Mouse (Mus musculus) megakaryocyte, embryonic 14.5 days (primary cell): ENCODE data around the gene Pgm1. TPM values are rescaled to one million over a fixed set of nuclear protein-coding genes. Genes with fewer than 3 reads are reported as not detected.

Experiments
- H3K27me3 ChIP-seq: replicated peaks from 2 replicates; pipeline ENCODE3; 2012; ENCODE audit warnings: inconsistent platforms
- H3K36me3 ChIP-seq: replicated peaks from 2 replicates; pipeline ENCODE3; 2012; ENCODE audit warnings: low read length, inconsistent platforms, mixed read lengths
- H3K4me1 ChIP-seq: 2 replicates; pipeline ENCODE4 v1.6.1; 2012; ENCODE audit warnings: inconsistent platforms
- H3K4me3 ChIP-seq: replicated peaks from 2 replicates; pipeline ENCODE3; 2012; ENCODE audit warnings: moderate library complexity, mild to moderate bottlenecking, inconsistent platforms
- H3K9me3 ChIP-seq: 2 replicates; pipeline ENCODE4 v1.6.1; 2012; ENCODE audit warnings: inconsistent platforms
- FLI1 ChIP-seq: IDR thresholded peaks from 2 replicates; pipeline ENCODE4 v1.6.1; 2012; ENCODE audit warnings: low read length, inconsistent platforms, mixed read lengths
- GATA1 ChIP-seq: IDR thresholded peaks from 3 replicates; pipeline ENCODE4 v1.6.1; 2012; ENCODE audit warnings: mixed read lengths, low read length, inconsistent platforms, borderline replicate concordance
- polyA plus RNA-seq: library from polyadenylated mRNA; stranded (reverse); fragments of >175 nt; gene quantifications from 2 replicates; pipeline ENCODE4 v1.2.3, GENCODE M21; 2012; ENCODE audit warnings: low replicate concordance; ENCODE audit not compliant: insufficient read depth

Gene Pgm1
- polyA plus RNA-seq, 1 experiment: 35.7 TPM

DNA sequence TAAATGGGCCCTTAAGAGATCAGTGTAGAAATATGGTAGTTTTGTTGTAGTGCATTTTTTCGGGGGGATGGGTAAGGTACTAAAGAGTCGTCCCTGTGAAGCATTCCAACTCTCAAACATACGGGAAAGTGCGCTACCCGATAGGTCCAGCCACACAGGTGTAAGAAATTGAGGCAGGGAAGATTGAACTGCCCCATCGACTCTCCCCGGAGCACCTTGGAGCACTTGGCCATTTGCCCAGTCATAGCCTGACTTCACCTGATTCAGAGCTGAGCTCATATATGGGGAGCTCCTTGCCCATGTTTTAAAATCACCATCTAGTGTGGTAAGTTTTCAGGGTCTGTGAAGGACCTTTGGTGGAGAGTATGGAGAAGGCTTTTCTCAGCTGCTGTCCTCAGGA lies 5.6 kb downstream of the Pgm1 start:
- Histone ChIP-seq H3K27me3 (no peaks in the 10 kb centered on the region), H3K9me3 (no peaks in the 10 kb centered on the region), H3K4me1 (peaks cover 84% of the 10 kb centered on the region), H3K4me3 (no peak overlapping the region), H3K36me3 (peaks cover 82% of the 10 kb centered on the region)
- TF ChIP-seq FLI1 (no peak), GATA1 (no peak)

DNA sequence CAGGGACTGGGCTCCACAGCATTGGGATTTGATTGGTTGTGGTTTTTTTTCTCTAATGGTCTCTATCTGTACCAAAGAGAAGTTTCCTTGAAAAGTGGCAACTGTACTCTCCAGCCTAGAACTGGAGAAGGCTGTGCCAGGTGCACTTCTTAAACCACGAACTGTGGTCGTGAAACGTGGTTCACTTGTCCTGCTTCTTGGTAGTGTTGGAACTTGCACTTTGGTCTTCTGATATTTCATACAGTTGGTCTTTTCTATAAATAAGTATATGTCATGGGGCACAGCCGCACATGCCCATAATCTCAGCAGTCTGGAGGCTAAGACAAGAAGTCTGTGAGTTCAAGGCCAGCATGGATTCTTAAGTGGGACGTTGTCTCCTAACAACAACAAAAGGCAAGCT lies 7.1 kb downstream of the Pgm1 start:
- Histone ChIP-seq H3K4me3 (no peak overlapping the region), H3K4me1 (peaks cover 84% of the 10 kb centered on the region), H3K9me3 (no peaks in the 10 kb centered on the region), H3K27me3 (no peaks in the 10 kb centered on the region), H3K36me3 (peaks cover 91% of the 10 kb centered on the region)
- no peak for TF ChIP-seq GATA1
- TF ChIP-seq FLI1: no peak

DNA sequence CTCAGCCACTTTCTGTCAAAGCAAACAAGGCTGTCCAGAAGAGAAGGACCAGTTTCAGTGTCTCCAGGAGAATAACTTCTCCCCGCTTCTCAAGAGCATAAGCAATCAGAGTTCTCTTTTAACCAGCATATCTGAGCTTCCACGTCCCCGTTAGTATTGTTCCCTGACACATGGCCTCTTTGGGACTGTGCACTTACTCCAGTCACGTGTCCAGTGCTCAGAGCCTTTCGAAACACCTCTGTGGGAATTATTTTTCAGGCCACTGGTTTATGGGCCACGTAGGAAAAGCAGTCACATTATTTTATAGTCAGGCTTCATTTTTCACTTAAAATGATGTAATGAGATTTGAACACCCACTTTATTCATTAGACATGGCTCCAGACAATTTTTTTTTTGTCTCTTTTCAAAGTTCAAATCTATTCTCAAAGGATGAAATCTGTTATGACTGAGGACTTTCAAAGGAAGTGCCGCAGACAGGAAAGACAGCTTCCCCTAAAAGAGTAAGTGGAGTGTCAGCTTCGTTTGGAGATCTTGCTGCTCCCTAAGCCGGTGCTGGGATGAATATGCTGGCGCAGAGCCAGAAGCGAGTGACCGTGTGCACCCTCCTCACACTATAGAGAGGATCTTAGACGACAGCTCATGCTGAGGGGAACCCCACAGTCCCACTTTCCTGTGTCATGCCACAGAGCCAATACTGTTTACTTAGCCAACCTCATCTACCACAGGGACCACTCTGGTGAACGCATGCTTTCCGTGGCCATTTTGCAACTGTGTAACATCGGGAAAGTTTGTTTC lies 10.7 kb downstream of the Pgm1 start:
- peaks cover 98% of the 10 kb centered on the region for H3K36me3 ChIP-seq
- peaks cover 67% of the 10 kb centered on the region for H3K4me1 ChIP-seq
- no peaks in the 10 kb centered on the region for H3K27me3 ChIP-seq
- H3K4me3 ChIP-seq: no peak overlapping the region
- TF ChIP-seq GATA1 (no peak), FLI1 (no peak)
- H3K9me3 ChIP-seq: no peaks in the 10 kb centered on the region

DNA sequence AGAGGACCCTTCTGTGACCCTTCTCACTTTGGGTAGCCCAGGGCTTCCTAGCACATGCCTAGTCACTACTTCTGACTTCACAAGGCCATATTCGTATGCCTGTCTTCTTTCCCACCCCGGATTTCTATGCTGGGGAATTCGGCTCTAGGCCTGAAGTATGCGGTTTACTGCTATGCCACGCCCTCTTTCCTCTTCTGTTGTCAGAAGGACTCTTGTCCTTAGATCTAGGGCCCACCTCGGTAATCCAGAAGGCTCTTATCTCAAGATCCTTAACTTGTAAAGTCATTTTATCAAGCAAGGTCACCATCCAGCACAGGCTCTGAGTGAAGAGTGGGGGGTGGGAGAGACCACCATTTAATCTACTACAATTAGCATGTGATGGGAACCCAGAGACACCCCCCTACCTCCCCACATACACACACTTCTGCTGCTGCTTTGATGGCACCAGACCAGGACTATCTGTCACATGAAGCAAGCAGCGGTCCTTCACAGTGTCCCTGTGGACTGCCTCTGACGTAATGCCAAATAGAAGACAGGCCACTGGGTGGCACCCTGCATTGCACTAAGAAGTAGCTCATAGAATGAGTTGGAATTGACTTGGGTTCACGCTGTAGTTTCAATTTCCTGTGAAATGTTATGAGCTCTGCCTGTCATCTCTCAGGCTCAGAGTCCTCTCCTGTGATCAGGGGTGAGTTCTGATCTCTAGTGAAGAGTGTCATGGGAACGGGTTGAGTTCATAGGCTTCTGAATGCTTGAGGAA lies 12.6 kb downstream of the Pgm1 start:
- peaks cover 67% of the 10 kb centered on the region for H3K4me1 ChIP-seq
- no peaks in the 10 kb centered on the region for H3K9me3 ChIP-seq
- TF ChIP-seq GATA1 (no peak), FLI1 (no peak)
- H3K4me3 ChIP-seq: no peak overlapping the region
- no peaks in the 10 kb centered on the region for H3K27me3 ChIP-seq
- peaks cover 97% of the 10 kb centered on the region for H3K36me3 ChIP-seq

DNA sequence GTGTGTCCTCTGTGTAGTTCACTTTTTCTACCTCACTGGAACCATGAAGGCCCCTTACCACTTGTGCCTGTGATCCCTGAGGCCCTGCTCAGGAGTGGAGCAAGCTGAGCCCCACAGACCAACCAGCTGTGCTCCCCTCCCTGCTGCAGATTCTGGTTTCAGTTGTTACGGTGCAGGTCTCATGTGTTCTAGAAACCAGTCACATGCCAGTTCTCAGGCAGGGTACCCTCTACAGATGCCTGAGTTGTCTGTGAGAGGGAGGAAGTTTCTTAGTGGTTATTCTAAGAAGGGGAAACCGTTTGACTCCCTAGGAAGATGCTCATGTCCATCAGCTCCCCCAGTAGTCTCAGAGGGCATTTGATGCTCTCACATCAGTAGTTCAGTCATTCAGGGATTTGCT lies 15.4 kb downstream of the Pgm1 start:
- no peak for TF ChIP-seq GATA1
- no peak for TF ChIP-seq FLI1
- Histone ChIP-seq H3K9me3 (no peaks in the 10 kb centered on the region), H3K4me3 (no peak overlapping the region), H3K27me3 (no peaks in the 10 kb centered on the region), H3K36me3 (peaks cover 84% of the 10 kb centered on the region), H3K4me1 (peaks cover 54% of the 10 kb centered on the region)

DNA sequence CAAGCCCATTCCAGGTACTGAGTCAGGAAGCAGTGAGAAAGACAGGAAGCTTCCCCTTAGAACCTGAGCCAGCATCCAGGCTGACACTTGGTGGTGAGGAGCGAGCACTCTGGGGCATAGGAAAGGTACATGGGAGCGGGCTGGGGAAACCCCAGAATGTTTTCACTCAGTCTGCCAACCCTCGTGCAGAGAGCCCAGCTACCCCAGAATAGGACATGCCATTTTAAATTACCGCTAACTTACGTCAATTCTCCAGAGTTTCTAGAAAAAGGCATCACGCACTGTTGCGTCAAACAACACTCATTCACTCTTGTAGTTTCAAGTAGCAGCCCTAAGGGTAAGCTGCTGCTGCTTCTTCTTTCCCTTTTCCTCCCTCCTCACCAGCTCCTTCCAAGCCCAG lies 15.8 kb downstream of the Pgm1 start:
- Histone ChIP-seq H3K27me3 (no peaks in the 10 kb centered on the region), H3K36me3 (peaks cover 80% of the 10 kb centered on the region), H3K4me3 (no peak overlapping the region), H3K9me3 (no peaks in the 10 kb centered on the region), H3K4me1 (peaks cover 52% of the 10 kb centered on the region)
- TF ChIP-seq FLI1: no peak
- TF ChIP-seq GATA1: no peak

DNA sequence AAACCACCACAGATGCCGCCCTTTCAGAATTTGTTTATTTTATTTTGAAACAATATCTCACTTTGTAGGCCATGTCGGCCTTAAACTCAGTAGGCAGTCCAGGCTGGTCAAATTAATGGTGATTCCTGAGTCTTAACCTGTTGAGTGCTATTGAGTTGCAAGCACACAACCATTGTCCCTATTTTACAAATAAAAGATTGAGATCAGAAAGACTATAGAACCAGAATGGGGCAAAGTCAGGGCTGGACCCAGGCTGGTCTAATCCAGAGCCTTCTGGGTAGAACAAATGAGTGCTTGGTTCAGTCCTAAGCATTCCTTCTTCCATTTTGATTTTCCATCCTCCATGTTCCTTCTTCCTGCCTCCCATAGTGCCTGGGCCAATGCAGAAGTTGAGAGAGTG lies 17.3 kb downstream of the Pgm1 start:
- peaks cover 48% of the 10 kb centered on the region for H3K4me1 ChIP-seq

DNA sequence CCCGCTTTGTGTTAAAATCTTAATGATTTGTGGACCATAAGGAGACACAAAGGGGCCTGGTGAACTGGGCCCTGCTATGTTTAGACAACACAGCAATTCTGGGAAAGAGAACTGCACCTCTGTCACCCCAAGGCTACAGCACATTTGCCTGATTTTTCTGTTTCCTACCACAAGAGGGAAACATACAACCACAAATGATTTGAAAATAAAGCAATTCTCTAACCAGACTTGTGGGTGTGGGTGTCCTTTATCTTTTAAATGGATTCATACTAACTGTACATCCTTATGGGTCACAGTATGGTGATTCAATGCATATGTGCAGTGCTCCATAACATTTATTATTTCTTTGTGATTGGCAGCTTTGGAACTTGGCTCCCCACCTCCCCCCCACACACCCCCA lies 18.0 kb downstream of the Pgm1 start:
- H3K4me1 ChIP-seq: peaks cover 41% of the 10 kb centered on the region

More for the DNA sequence above, 17.3 kb downstream of the Pgm1 start:
- H3K9me3 ChIP-seq: no peaks in the 10 kb centered on the region
- H3K36me3 ChIP-seq: peaks cover 79% of the 10 kb centered on the region
- H3K27me3 ChIP-seq: no peaks in the 10 kb centered on the region
- TF ChIP-seq GATA1: no peak
- no peak for TF ChIP-seq FLI1
- no peak overlapping the region for H3K4me3 ChIP-seq

DNA sequence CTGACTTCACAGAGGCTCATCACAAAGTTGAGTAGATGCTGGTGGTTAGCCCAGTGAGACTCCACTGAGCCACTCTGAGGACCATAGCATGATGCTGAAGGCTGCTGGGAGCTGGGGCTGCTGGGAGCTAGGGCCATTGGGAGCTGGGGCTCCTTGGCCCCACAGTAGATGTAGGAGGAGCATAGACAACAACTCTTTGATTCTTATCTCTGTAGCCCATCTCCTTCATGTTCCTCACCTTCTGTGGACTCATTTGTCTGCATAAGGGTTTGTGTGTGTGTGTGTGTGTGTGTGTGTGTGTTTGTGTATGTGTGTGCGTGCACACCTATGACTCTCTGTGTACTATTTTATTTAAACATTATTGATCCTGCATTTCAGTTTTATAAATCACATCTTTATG lies 18.7 kb downstream of the Pgm1 start:
- Histone ChIP-seq H3K4me1 (peaks cover 39% of the 10 kb centered on the region), H3K27me3 (no peaks in the 10 kb centered on the region), H3K4me3 (no peak overlapping the region), H3K36me3 (peaks cover 79% of the 10 kb centered on the region), H3K9me3 (no peaks in the 10 kb centered on the region)
- no peak for TF ChIP-seq FLI1
- TF ChIP-seq GATA1: peak; percentile 53; the same call in 1 of the 3 replicates

More for the DNA sequence above, 18.0 kb downstream of the Pgm1 start:
- H3K9me3 ChIP-seq: no peaks in the 10 kb centered on the region
- H3K27me3 ChIP-seq: no peaks in the 10 kb centered on the region
- peaks cover 79% of the 10 kb centered on the region for H3K36me3 ChIP-seq
- TF ChIP-seq GATA1 (no peak), FLI1 (no peak)
- no peak overlapping the region for H3K4me3 ChIP-seq

DNA sequence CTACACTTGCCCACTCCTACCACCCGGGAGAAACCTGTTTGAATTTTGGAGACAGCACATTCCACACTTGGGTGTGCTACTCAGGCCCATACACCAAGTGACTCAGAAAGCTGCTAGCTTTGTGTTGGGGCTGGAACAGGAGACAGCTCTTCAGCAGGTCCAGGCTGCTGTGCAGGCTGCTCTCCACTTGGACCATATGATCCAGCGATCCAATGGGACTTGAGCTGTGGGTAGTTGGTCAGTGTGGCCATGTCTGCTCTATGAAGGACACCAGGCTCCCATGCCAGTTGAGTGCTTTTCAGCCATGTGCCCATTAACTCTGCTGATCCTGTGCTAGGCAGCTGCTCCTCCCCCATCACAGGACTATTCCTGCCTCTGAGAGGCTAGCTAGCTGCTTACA lies 24.7 kb downstream of the Pgm1 start:
- Histone ChIP-seq H3K36me3 (peaks cover 58% of the 10 kb centered on the region), H3K4me3 (peak overlapping the region; percentile 50), H3K9me3 (no peaks in the 10 kb centered on the region), H3K27me3 (no peaks in the 10 kb centered on the region), H3K4me1 (peaks cover 43% of the 10 kb centered on the region)
- TF ChIP-seq GATA1 (no peak), FLI1 (no peak)
